Comparison of ENCODE assay signal across 8 mouse cellular contexts in genomic region chr13:36578569-36579333, GRCm38 (mm10).
DNase-seq lines count a peak whose midpoint lies in the region; ATAC-seq and TF ChIP-seq lines count a peak whose summit lies in the region.

No protein-coding gene starts in this region.

- H3K4me3 ChIP-seq in cortical plate, adult 2 months (ENCODE audit: insufficient read depth, low read length) = peak overlapping the region; percentile 43
- peak overlapping the region; percentile 46 for H3K4me3 ChIP-seq in hindbrain, postnatal 0 days (ENCODE audit: low read length)

- H3K4me2 ChIP-seq in hindbrain, postnatal 0 days (ENCODE audit: low read depth, low read length) = peak overlapping the region; percentile 59

- H3K4me1 ChIP-seq in cortical plate, adult 2 months (ENCODE audit: control insufficient read depth, insufficient read depth, low read length) = no peaks in the 10 kb centered on the region
- H3K4me1 ChIP-seq in hindbrain, postnatal 0 days (ENCODE audit: insufficient read depth, low read length) = peaks cover 12% of the 10 kb centered on the region

- H3K27me3 ChIP-seq in hindbrain, postnatal 0 days (ENCODE audit: insufficient read depth, low read length) = no peaks in the 10 kb centered on the region

- no peaks in the 10 kb centered on the region for H3K36me3 ChIP-seq in hindbrain, postnatal 0 days (ENCODE audit: insufficient read depth, low read length)

- H3K9me3 ChIP-seq in hindbrain, postnatal 0 days (ENCODE audit: low read length) = no peaks in the 10 kb centered on the region; the same call in 1 of the 2 replicates

- H3K27ac ChIP-seq in cortical plate, adult 2 months (ENCODE audit: insufficient read depth, low read length) = peak overlapping the region; percentile 73
- peak overlapping the region; percentile 84 for H3K27ac ChIP-seq in hindbrain, postnatal 0 days

- no peak for TF ChIP-seq CTCF in cortical plate, adult 2 months (IDR thresholded peaks at IDR 0.05; ENCODE audit: extremely low read depth, insufficient read depth, low read length)
- TF ChIP-seq CTCF in hindbrain, postnatal 0 days (IDR thresholded peaks at IDR 0.05; ENCODE audit: low read depth) = peak; percentile 49

- H3K9ac ChIP-seq in hindbrain, postnatal 0 days (replicated peaks; ENCODE audit: low read length) = peak overlapping the region; percentile 52

- ATAC-seq in hindbrain, postnatal 0 days = peak; percentile 98
- ATAC-seq in inflammation-experienced regulatory T-cells, adult 6 months = no peak

- peak; percentile 31; the same call in 1 of the 2 replicates for TF ChIP-seq POLR2A in cortical plate, adult 2 months (IDR thresholded peaks at IDR 0.05; ENCODE audit: extremely low read depth, insufficient read depth, low read length)

- 2% methylated on average over 39 of the region's 41 CpGs for WGBS in hindbrain, postnatal 0 days

- DNase-seq in adrenal gland, adult 8-10 months = peak; percentile 53
- peak; percentile 59 for DNase-seq in gastrocnemius, postnatal 10 days
- peak; percentile 94 for DNase-seq in hindbrain, postnatal 0 days (ENCODE audit: low spot score)
- peak; percentile 74 to 90 for DNase-seq in left cerebral cortex, adult 18-20 months (ENCODE audit: low spot score in 2 of 2)
- DNase-seq in lung, postnatal 14 days = peak; percentile 40
- peak; percentile 83 to 87 for DNase-seq in right cerebral cortex, adult 2 months (ENCODE audit: low spot score in 2 of 2)

Comparison
In these comparisons a context has a peak if more than half of its experiments do, and no peak if none do; other contexts are left out.
1. DNase-seq: peak in every context shown above with its lines; median percentile 94 in hindbrain, postnatal 0 days; 85 in right cerebral cortex, adult 2 months; 82 in left cerebral cortex, adult 18-20 months; 59 in gastrocnemius, postnatal 10 days; 53 in adrenal gland, adult 8-10 months; 40 in lung, postnatal 14 days.